Mouse (Mus musculus) intestine, embryonic 16.5 days (tissue): ENCODE measurements around the gene Sirpb1c. TPM values are rescaled to one million over a fixed set of nuclear protein-coding genes. Genes with fewer than 3 reads are reported as not detected.
"Not testable (repeated sequence)": the region's sequence is repeated elsewhere in the genome, so short reads cannot be mapped to it uniquely, and the experiment has no call there.

Source experiments
- ATAC-seq: fragments of 200-750 bp; cut with Nextera tagmentation; 2 replicates; pipeline ENCODE4 v1.8.0; 2017; ENCODE audit warnings: moderate TSS enrichment, moderate library complexity
- H3K27ac ChIP-seq: fragments of 300-500 bp; sonication (generic); 2 replicates; pipeline ENCODE4 v1.5.1; 2014; ENCODE audit warnings: mild to moderate bottlenecking, low read length
- H3K27me3 ChIP-seq: fragments of 300-500 bp; sonication (generic); replicated peaks from 2 replicates; pipeline ENCODE4 v1.6.1; 2014; ENCODE audit warnings: low read length, control low read depth, mixed read lengths; ENCODE audit not compliant: control insufficient read depth, insufficient read depth
- H3K36me3 ChIP-seq: fragments of 300-500 bp; sonication (generic); 2 replicates; pipeline ENCODE4 v1.6.1; 2014; ENCODE audit warnings: low read length, control low read depth; ENCODE audit not compliant: control insufficient read depth, insufficient read depth
- H3K4me1 ChIP-seq: fragments of 300-500 bp; sonication (generic); 2 replicates; pipeline ENCODE4 v1.6.1; 2014; ENCODE audit warnings: low read length, control low read depth, mixed read lengths; ENCODE audit not compliant: control insufficient read depth, insufficient read depth
- H3K4me2 ChIP-seq: fragments of 300-500 bp; sonication (generic); 2 replicates; pipeline ENCODE4 v1.6.1; 2014; ENCODE audit warnings: low read depth, low read length, control low read depth
- H3K4me3 ChIP-seq: fragments of 300-500 bp; sonication (generic); 2 replicates; pipeline ENCODE4 v1.5.1; 2014; ENCODE audit warnings: mild to moderate bottlenecking, low read length
- H3K9ac ChIP-seq: fragments of 300-500 bp; sonication (generic); 2 replicates; pipeline ENCODE4 v1.6.1; 2014; ENCODE audit warnings: low read depth, low read length
- H3K9me3 ChIP-seq: fragments of 300-500 bp; sonication (generic); 2 replicates; pipeline ENCODE4 v1.6.1; 2016; ENCODE audit warnings: low read length, control low read depth; ENCODE audit not compliant: control insufficient read depth
- WGBS: fragments of 180-500 bp; shearing (Covaris S2); extraction: QIAGEN DNeasy Blood & Tissue Kit; methylation state at CpG from one replicate; pipeline ENCODE4 v1.1.7; 2014; 5-methylcytosine and 5-hydroxymethylcytosine counted together
- polyA plus RNA-seq: library from polyadenylated mRNA; unstranded; fragments of >200 nt; fragmentation: Nextera tagmentation; extraction: Ambion mirVana; gene quantifications from 2 replicates; pipeline ENCODE4 v1.2.1, GENCODE M21; 2015

The Sirpb1c gene
- 0.24 and 0.34 TPM in 2 replicates for polyA plus RNA-seq

DNA sequence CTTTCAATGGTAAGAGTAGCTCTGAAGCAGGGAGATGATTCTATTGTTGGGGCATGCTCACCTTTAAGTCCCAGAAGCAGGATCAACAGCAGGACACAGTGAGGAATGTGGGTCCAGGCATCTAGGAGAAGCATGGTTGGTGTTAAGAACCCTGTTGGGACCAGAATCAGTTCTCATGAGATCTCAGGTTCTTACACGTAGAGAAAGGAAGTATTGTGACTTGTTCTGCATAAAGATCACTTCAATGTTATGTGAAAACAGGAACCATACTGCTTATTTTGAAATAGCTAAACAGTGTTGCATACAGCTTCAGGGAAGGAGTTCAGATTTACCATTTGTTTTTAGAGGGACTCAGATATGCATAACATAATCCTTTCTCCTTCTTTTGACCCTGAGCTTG, at the start of gene Sirpb1c:
Gene Sirpb1c, minus strand, starts transcription at position 249 of the 400 bp plus-strand sequence.
- not testable (repeated sequence) for H3K36me3 ChIP-seq, H3K4me1 ChIP-seq, ATAC-seq, H3K27ac ChIP-seq, H3K9me3 ChIP-seq, H3K27me3 ChIP-seq, H3K4me3 ChIP-seq, H3K9ac ChIP-seq, H3K4me2 ChIP-seq
- no CpG with 5 or more reads among the region's 1 CpGs for WGBS

DNA sequence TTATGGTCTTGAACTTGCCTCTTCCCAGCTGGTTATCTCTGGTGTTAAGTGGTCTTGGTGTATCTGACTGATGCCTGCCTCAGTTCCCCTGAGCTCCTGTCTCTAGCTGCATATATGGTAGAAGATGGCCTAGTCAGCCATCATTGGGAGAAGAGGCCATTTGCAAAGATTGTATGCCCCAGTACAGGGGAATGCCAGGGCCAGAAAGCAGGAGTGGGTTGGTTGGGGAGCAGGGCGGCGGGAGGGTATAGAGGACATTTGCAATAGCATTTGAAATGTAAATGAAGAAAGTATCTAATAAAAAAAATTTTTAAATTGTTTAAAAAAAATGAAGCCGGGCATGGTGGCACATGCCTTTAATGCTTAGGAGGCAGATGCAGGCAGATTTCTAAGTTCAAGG, 38.1 kb upstream of the Sirpb1c start:
- no peaks in the 10 kb centered on the region for H3K4me1 ChIP-seq
- no peak overlapping the region for H3K4me3 ChIP-seq
- H3K4me2 ChIP-seq, result no peak overlapping the region
- no peak overlapping the region for H3K9ac ChIP-seq
- no peaks in the 10 kb centered on the region for H3K27me3 ChIP-seq
- H3K27ac ChIP-seq, result no peak overlapping the region
- WGBS, result 86% methylated on average over 3 of the region's 3 CpGs
- no peak for ATAC-seq
- H3K9me3 ChIP-seq, result no peaks in the 10 kb centered on the region
- no peaks in the 10 kb centered on the region for H3K36me3 ChIP-seq

DNA sequence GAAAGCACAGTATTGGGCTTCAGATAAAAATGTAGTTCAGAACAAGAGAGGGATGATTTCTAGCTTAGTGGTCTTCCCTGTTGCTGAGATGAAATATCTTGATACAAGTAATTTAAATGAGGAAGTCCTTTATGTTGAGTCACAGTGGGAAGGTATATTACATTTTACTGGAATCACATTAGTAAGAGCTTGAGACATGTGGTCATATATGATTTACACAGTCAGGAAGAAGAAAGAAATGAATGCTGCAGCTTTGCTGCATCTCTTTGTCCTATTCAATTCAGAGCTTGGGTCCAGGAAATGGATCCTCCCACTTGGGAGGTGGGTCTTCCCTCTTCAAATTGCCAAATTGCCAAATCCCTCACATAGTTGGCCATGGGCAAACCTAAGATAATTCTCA, 7.4 kb upstream of the Sirpb1c start:
- H3K36me3 ChIP-seq, H3K27me3 ChIP-seq, H3K4me3 ChIP-seq, H3K27ac ChIP-seq, H3K4me1 ChIP-seq, ATAC-seq, H3K9ac ChIP-seq, H3K9me3 ChIP-seq, H3K4me2 ChIP-seq: not testable (repeated sequence)

DNA sequence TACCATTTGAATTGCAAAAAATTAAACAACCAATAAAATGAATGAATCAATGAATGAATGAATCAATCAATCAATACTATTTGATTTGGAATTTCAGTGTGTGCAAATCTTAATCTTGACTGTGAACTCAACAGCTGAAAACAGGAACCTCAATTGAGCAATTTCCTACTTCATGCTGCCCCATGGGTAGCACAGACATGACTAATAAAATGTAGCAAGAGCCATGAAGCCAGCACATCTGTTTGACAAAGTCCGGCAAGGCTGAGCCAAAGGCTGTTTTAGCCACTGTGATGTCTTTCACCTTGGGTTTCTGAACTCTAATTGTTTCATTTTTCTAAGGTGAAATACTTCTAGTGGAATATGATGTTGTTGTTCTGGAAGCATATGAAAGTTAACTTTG, 1.6 kb upstream of the Sirpb1c start:
- H3K9ac ChIP-seq, result no peak overlapping the region
- H3K4me1 ChIP-seq, result no peaks in the 10 kb centered on the region
- H3K4me3 ChIP-seq, result no peak overlapping the region
- no peak overlapping the region for H3K27ac ChIP-seq
- H3K36me3 ChIP-seq, result no peaks in the 10 kb centered on the region
- H3K4me2 ChIP-seq, result no peak overlapping the region
- WGBS, result 95% methylated on average over 1 of the region's 1 CpGs
- H3K9me3 ChIP-seq, result 0 out of 2 replicates have a peak, but pooled peaks cover 2% of the 10 kb centered on the region
- H3K27me3 ChIP-seq, result no peaks in the 10 kb centered on the region
- ATAC-seq, result no peak

DNA sequence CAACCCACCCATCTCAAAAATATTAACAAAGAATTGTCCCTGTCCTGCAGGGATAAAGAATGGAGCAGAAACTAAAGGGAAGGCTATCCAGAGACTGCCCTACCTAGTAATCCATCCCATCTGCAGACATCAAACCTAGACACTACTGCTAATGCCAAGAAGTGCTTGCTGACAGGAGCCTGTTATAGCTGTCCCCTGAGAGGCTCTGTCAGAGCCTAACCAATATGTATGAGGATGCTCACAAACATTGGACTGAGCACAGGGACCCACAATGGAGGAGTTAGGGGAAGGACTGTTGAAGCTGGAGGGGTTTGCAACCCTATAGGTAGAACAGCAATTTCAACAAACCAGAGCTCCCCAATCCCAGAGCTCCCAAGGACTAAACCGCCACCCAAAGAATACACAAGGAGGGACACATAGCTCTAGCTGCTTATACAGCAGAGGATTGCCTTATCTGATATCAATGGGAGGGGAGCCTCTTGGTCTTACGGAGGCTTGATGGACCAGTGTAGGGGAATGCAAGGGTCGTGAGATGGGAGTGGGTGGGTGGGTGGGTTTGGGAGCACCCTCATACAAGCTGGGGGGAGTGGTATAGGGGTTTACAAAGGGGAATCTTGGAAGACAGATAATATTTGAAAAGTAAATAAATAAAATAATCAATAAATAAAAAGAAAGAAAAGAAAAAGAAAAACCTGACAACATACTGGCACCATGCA, 838 bp downstream of the Sirpb1c start:
- H3K9ac ChIP-seq, result no peak overlapping the region
- no peak overlapping the region for H3K4me3 ChIP-seq
- ATAC-seq, result no peak
- no peaks in the 10 kb centered on the region for H3K36me3 ChIP-seq
- H3K27ac ChIP-seq, result no peak overlapping the region
- H3K9me3 ChIP-seq, result 0 out of 2 replicates have a peak, but pooled peaks cover 2% of the 10 kb centered on the region
- WGBS, result 75% methylated on average over 3 of the region's 3 CpGs
- H3K4me2 ChIP-seq, result no peak overlapping the region
- H3K4me1 ChIP-seq, result no peaks in the 10 kb centered on the region
- H3K27me3 ChIP-seq, result no peaks in the 10 kb centered on the region

DNA sequence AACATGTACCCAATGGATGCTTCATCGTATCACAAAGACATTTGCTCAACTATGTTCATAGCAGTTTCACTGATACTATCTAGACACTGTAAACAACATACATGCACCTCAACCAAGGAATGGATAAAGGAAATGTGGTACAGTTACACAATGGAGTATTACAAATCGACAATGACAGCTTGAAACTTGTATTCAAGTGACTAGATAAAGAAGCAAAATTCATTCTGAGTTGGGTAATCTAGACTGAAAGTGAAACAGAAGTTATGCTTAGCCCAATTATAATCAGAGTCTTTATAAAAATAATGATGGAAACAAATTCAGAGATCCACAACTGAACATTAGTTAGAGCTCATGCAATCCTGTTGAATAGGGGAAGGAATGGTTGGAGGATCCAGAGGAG, 74.7 kb downstream of the Sirpb1c start:
- H3K4me3 ChIP-seq, H3K4me1 ChIP-seq, H3K27ac ChIP-seq, ATAC-seq, H3K9me3 ChIP-seq, H3K4me2 ChIP-seq, H3K27me3 ChIP-seq, H3K36me3 ChIP-seq, H3K9ac ChIP-seq: not testable (repeated sequence)
- WGBS, result 77% methylated on average over 2 of the region's 2 CpGs

Other genes with a start within 250 kb of the Sirpb1c start
- 0.24 and 0.37 TPM in 2 replicates for gene Gm5150, start 157.9 kb upstream of the Sirpb1c start, polyA plus RNA-seq